In the genomic region with DNA sequence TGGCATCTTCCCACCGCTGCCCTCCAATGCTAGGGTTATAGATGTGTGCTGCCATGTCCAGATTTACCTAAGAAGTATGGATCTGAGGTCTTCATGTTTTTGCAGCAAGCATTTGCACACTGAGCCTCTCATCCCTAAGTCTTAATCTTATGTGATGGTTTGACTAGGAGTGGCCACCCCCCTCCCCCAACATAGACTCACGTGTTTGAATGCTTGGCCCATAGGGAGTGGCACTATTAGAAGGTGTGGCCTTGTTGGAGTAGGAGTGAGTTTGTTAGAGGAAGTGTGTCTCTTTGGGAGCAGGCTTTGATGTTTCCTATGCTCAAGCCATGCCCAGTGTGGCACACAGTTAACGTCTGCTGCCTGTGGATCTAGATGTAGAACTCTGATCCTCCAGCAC, we compare ENCODE assay signal across 36 mouse cellular contexts. TPM values are rescaled to one million over a fixed set of nuclear protein-coding genes. Genes with fewer than 3 reads are reported as not detected.
"Had no signal": no experiment of that assay in that cellular context is flagged by ENCODE, and none has a peak within 500 bp of the region (broad histone marks: within the 10 kb centered on the region; RNA-seq: fewer than 3 reads in every experiment).

No protein-coding gene starts in this region.

- H3K9ac ChIP-seq: limb, embryonic 12.5 days; limb, embryonic 13.5 days; limb, embryonic 15.5 days; liver, embryonic 12.5 days; liver, embryonic 13.5 days; liver, embryonic 14.5 days; liver, embryonic 15.5 days; liver, postnatal 0 days; lung, embryonic 14.5 days; lung, embryonic 15.5 days; midbrain, embryonic 12.5 days; midbrain, embryonic 13.5 days; midbrain, embryonic 15.5 days; neural tube, embryonic 12.5 days had no signal

- H3K9me3 ChIP-seq: liver, embryonic 15.5 days; lung, embryonic 15.5 days had no signal

- H3K4me3 ChIP-seq: limb, embryonic 10.5 days; limb, embryonic 12.5 days; limb, embryonic 13.5 days; limb, embryonic 15.5 days; liver, embryonic 12.5 days; liver, embryonic 13.5 days; liver, embryonic 15.5 days; lung, embryonic 15.5 days; megakaryocyte, embryonic 14.5 days; midbrain, embryonic 10.5 days; midbrain, embryonic 12.5 days; midbrain, embryonic 13.5 days; midbrain, embryonic 15.5 days; myocyte; neural tube, embryonic 12.5 days had no signal

- H3K4me2 ChIP-seq: limb, embryonic 12.5 days; limb, embryonic 13.5 days; limb, embryonic 15.5 days; liver, embryonic 11.5 days; liver, embryonic 12.5 days; liver, embryonic 13.5 days; liver, embryonic 15.5 days; lung, embryonic 14.5 days; lung, embryonic 15.5 days; midbrain, embryonic 11.5 days; midbrain, embryonic 12.5 days; midbrain, embryonic 13.5 days; midbrain, embryonic 15.5 days; neural tube, embryonic 12.5 days had no signal

- DNase-seq: left cerebral cortex, postnatal 4 days; liver; liver, embryonic 13.5 days; liver, postnatal 0 days; lung, adult 18-20 months; lung, adult 2 months; lung, embryonic 14.5 days; lung, postnatal 10 days; lung, postnatal 14 days; lung, postnatal 36 days; lung, postnatal 4 days; midbrain, embryonic 14.5 days had no signal

- H3K4me1 ChIP-seq: limb, embryonic 10.5 days; limb, embryonic 12.5 days; limb, embryonic 13.5 days; limb, embryonic 15.5 days; liver, embryonic 12.5 days; liver, embryonic 13.5 days; liver, embryonic 15.5 days; lung, embryonic 15.5 days; megakaryocyte, embryonic 14.5 days; midbrain, embryonic 10.5 days; midbrain, embryonic 12.5 days; midbrain, embryonic 13.5 days; midbrain, embryonic 15.5 days; neural tube, embryonic 12.5 days had no signal

- ATAC-seq: liver, embryonic 12.5 days; liver, postnatal 0 days; lung, postnatal 0 days; midbrain, embryonic 13.5 days; midbrain, embryonic 15.5 days; midbrain, embryonic 16.5 days had no signal

- H3K27me3 ChIP-seq: limb, embryonic 12.5 days; limb, embryonic 13.5 days; limb, embryonic 15.5 days; liver, embryonic 12.5 days; liver, embryonic 13.5 days; liver, embryonic 15.5 days; lung, embryonic 15.5 days; megakaryocyte, embryonic 14.5 days; midbrain, embryonic 12.5 days; midbrain, embryonic 13.5 days; midbrain, embryonic 15.5 days; neural tube, embryonic 12.5 days had no signal

- H3K27ac ChIP-seq: limb, embryonic 10.5 days; limb, embryonic 12.5 days; limb, embryonic 13.5 days; limb, embryonic 15.5 days; liver, embryonic 12.5 days; liver, embryonic 13.5 days; liver, embryonic 14.5 days; liver, embryonic 15.5 days; lung, embryonic 15.5 days; macrophage; midbrain, embryonic 10.5 days; midbrain, embryonic 12.5 days; midbrain, embryonic 13.5 days; midbrain, embryonic 15.5 days; neural tube, embryonic 12.5 days had no signal

RNA-seq across cellular contexts. Expression of gene Zfp454, which starts 8.8 kb away (rescaled TPM):
- polyA plus RNA-seq: macrophage had no signal

RNA-seq across cellular contexts. Expression of gene Grm6, which starts 28.2 kb away (rescaled TPM):
- polyA plus RNA-seq: limb, embryonic 10.5 days; limb, embryonic 13.5 days; liver, adult 2 months; liver, embryonic 13.5 days; liver, postnatal 0 days; lung, embryonic 14.5 days; lung, embryonic 16.5 days; macrophage; midbrain, embryonic 10.5 days; midbrain, embryonic 11.5 days; midbrain, embryonic 12.5 days; midbrain, embryonic 14.5 days; midbrain, embryonic 16.5 days; midbrain, postnatal 0 days; myocyte; neural tube, embryonic 11.5 days had no signal

RNA-seq across cellular contexts. Expression of gene Zfp879, which starts 37.3 kb away (rescaled TPM):
- polyA plus RNA-seq: macrophage, myocyte had no signal
